ENCODE assay signal across 43 mouse cellular contexts in the genomic region with DNA sequence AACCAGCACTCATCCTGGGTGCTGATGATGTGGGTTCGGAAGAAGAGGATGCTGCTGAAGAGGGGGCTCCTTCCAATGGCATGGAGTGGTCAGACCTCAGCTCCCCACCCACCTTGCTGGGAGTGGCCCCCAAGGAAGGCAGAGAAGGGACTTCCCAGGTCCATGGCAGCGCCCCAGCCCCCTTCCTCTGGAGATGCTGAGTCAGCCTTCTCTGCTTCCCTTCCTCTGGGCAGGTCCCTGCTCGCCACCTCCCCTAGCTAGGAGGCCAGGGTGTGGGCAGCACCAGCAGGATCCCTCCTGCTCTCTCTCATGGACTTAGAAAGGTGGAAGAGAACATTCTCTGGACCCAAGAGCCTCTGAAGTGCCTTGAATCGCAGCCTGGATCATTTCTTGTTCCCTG. TPM values are rescaled to one million over a fixed set of nuclear protein-coding genes. Genes with fewer than 3 reads are reported as not detected.
"Had no signal": no experiment of that assay in that cellular context is flagged by ENCODE, and none has a peak within 500 bp of the region (broad histone marks: within the 10 kb centered on the region; RNA-seq: fewer than 3 reads in every experiment).

No protein-coding gene starts in this region.

- H3K9me3 ChIP-seq: limb, embryonic 10.5 days; limb, embryonic 12.5 days; limb, embryonic 13.5 days; limb, embryonic 15.5 days; liver, embryonic 12.5 days; liver, embryonic 13.5 days; liver, embryonic 15.5 days; lung, embryonic 15.5 days; midbrain, embryonic 10.5 days; midbrain, embryonic 12.5 days; midbrain, embryonic 13.5 days; midbrain, embryonic 15.5 days; neural tube, embryonic 12.5 days had no signal

- ATAC-seq: liver, embryonic 12.5 days; liver, postnatal 0 days; lung, postnatal 0 days; midbrain, embryonic 13.5 days; midbrain, embryonic 15.5 days; midbrain, embryonic 16.5 days had no signal

- H3K4me1 ChIP-seq: limb, embryonic 12.5 days; liver, embryonic 12.5 days; liver, embryonic 13.5 days; liver, embryonic 15.5 days; lung, embryonic 15.5 days; midbrain, embryonic 12.5 days; midbrain, embryonic 13.5 days; midbrain, embryonic 15.5 days; neural tube, embryonic 12.5 days had no signal

- H3K4me3 ChIP-seq: limb, embryonic 10.5 days; limb, embryonic 12.5 days; limb, embryonic 13.5 days; limb, embryonic 15.5 days; liver, embryonic 12.5 days; liver, embryonic 13.5 days; liver, embryonic 15.5 days; lung, embryonic 15.5 days; megakaryocyte, embryonic 14.5 days; midbrain, embryonic 10.5 days; midbrain, embryonic 12.5 days; midbrain, embryonic 13.5 days; midbrain, embryonic 15.5 days; myocyte; neural tube, embryonic 12.5 days had no signal

- DNase-seq: left cerebral cortex, postnatal 4 days; liver; liver, embryonic 13.5 days; liver, postnatal 0 days; lung, adult 18-20 months; lung, adult 2 months; lung, embryonic 14.5 days; lung, postnatal 10 days; lung, postnatal 14 days; lung, postnatal 36 days; lung, postnatal 4 days; midbrain, embryonic 14.5 days had no signal

- H3K9ac ChIP-seq: limb, embryonic 12.5 days; limb, embryonic 13.5 days; limb, embryonic 15.5 days; liver, embryonic 12.5 days; liver, embryonic 13.5 days; liver, embryonic 14.5 days; liver, embryonic 15.5 days; liver, postnatal 0 days; lung, embryonic 14.5 days; lung, embryonic 15.5 days; midbrain, embryonic 12.5 days; midbrain, embryonic 13.5 days; midbrain, embryonic 15.5 days; neural tube, embryonic 12.5 days had no signal

- H3K27ac ChIP-seq: limb, embryonic 10.5 days; limb, embryonic 12.5 days; limb, embryonic 13.5 days; limb, embryonic 15.5 days; liver, embryonic 12.5 days; liver, embryonic 13.5 days; liver, embryonic 14.5 days; liver, embryonic 15.5 days; lung, embryonic 15.5 days; macrophage; midbrain, embryonic 10.5 days; midbrain, embryonic 12.5 days; midbrain, embryonic 13.5 days; midbrain, embryonic 15.5 days; neural tube, embryonic 12.5 days had no signal

- H3K4me2 ChIP-seq: limb, embryonic 12.5 days; limb, embryonic 13.5 days; limb, embryonic 15.5 days; liver, embryonic 11.5 days; liver, embryonic 12.5 days; liver, embryonic 13.5 days; liver, embryonic 15.5 days; lung, embryonic 14.5 days; lung, embryonic 15.5 days; midbrain, embryonic 11.5 days; midbrain, embryonic 12.5 days; midbrain, embryonic 13.5 days; midbrain, embryonic 15.5 days; neural tube, embryonic 12.5 days had no signal

- H3K36me3 ChIP-seq: limb, embryonic 10.5 days; limb, embryonic 12.5 days; limb, embryonic 13.5 days; limb, embryonic 15.5 days; liver, embryonic 12.5 days; liver, embryonic 13.5 days; liver, embryonic 15.5 days; lung, embryonic 15.5 days; midbrain, embryonic 10.5 days; midbrain, embryonic 12.5 days; midbrain, embryonic 13.5 days; midbrain, embryonic 15.5 days; neural tube, embryonic 12.5 days had no signal

RNA-seq across cellular contexts. Expression of a gene that starts 12.5 kb away (rescaled TPM):
- total RNA-seq: left cerebral cortex, postnatal 10 days; left cerebral cortex, postnatal 14 days; left cerebral cortex, postnatal 25 days; left cerebral cortex, postnatal 36 days; left cerebral cortex, postnatal 4 days; liver, adult 2 months; megakaryocyte progenitor cell, adult 5-6 weeks; megakaryocyte, adult 5-6 weeks; megakaryocyte-erythroid progenitor cell, adult 5-6 weeks; monocyte, adult 5-6 weeks had no signal
- polyA plus RNA-seq: liver, adult 2 months; liver, embryonic 11.5 days; liver, embryonic 12.5 days; liver, embryonic 13.5 days; liver, embryonic 15.5 days; liver, embryonic 16.5 days; liver, postnatal 0 days; lung, embryonic 14.5 days; macrophage; midbrain, postnatal 0 days; myocyte had no signal

RNA-seq across cellular contexts. Expression of a gene that starts 28.7 kb away (rescaled TPM):
- total RNA-seq: megakaryocyte progenitor cell, adult 5-6 weeks; megakaryocyte, adult 5-6 weeks; megakaryocyte-erythroid progenitor cell, adult 5-6 weeks; monocyte, adult 5-6 weeks had no signal
